Mouse (Mus musculus) left cerebral cortex, postnatal 4 days (tissue): ENCODE measurements at regions not wholly inside any gene's neighbourhood (a gene's known extent, or its start where the extent isn't known, plus 50 kb on each side); places are given as distances from the start of the nearest gene placed in this dataset.

Source experiments
- DNase-seq: peaks from one replicate; pipeline ENCODE4 v3.0.0-alpha.2; 2022
- intact Hi-C: fragments of 180-260 bp; cut with DNase I; formaldehyde crosslinking; loops from one replicate; pipeline ENCODE4 v1.15.1; 2025

- DNase-seq: no peak
- intact Hi-C loops: no loop called here
Measured at GRCm38 (mm10) chr10:25857954-25858616, 220.0 kb upstream of the Gm9767 start.

GRCm38 (mm10) chr10:25844348-25844747, 233.7 kb upstream of the Gm9767 start:
- no peak for DNase-seq
- intact Hi-C loops: no loop called here

- intact Hi-C loops: no loop called here
- no peak for DNase-seq
Measured at GRCm38 (mm10) chr10:25829275-25829674, 248.8 kb upstream of the Gm9767 start.

- intact Hi-C loops: no loop called here
- DNase-seq: no peak
Measured at GRCm38 (mm10) chr10:25804223-25804622, 268.2 kb upstream of the Smlr1 start.

GRCm38 (mm10) chr10:25801499-25801898, 265.4 kb upstream of the Smlr1 start:
- intact Hi-C loops: no loop called here
- DNase-seq: no peak

GRCm38 (mm10) chr10:25798881-25799280, 262.8 kb upstream of the Smlr1 start:
- intact Hi-C loops: no loop called here
- no peak for DNase-seq

- peak; percentile 14 for DNase-seq
- intact Hi-C loops: no loop called here
Measured at GRCm38 (mm10) chr10:25790363-25790821, 254.3 kb upstream of the Smlr1 start.

- intact Hi-C loops: no loop called here
- DNase-seq: no peak
Measured at GRCm38 (mm10) chr10:25788660-25789059, 252.6 kb upstream of the Smlr1 start.

GRCm38 (mm10) chr10:25788004-25788403, 251.9 kb upstream of the Smlr1 start:
- no peak for DNase-seq
- intact Hi-C loops: no loop called here

- intact Hi-C loops: no loop called here
Measured at GRCm38 (mm10) chr10:25783861-25784260, 247.8 kb upstream of the Smlr1 start.

GRCm38 (mm10) chr10:25779476-25779875, 243.4 kb upstream of the Smlr1 start:
- no peak for DNase-seq
- intact Hi-C loops: no loop called here

More at GRCm38 (mm10) chr10:25783861-25784260, 247.8 kb upstream of the Smlr1 start:
- DNase-seq: no peak

GRCm38 (mm10) chr10:25777717-25778116, 241.7 kb upstream of the Smlr1 start:
- intact Hi-C loops: no loop called here
- no peak for DNase-seq

GRCm38 (mm10) chr10:25776697-25777096, 240.6 kb upstream of the Smlr1 start:
- intact Hi-C loops: no loop called here
- DNase-seq: no peak

GRCm38 (mm10) chr10:25770051-25770450, 234.0 kb upstream of the Smlr1 start:
- no peak for DNase-seq

GRCm38 (mm10) chr10:25768456-25768855, 232.4 kb upstream of the Smlr1 start:
- DNase-seq: no peak
- intact Hi-C loops: no loop called here

More at GRCm38 (mm10) chr10:25770051-25770450, 234.0 kb upstream of the Smlr1 start:
- intact Hi-C loops: no loop called here

GRCm38 (mm10) chr10:25754300-25754699, 218.2 kb upstream of the Smlr1 start:
- intact Hi-C loops: no loop called here
- no peak for DNase-seq

- intact Hi-C loops: no loop called here
- DNase-seq: no peak
Measured at GRCm38 (mm10) chr10:25742678-25743077, 206.6 kb upstream of the Smlr1 start.

- intact Hi-C loops: no loop called here
- no peak for DNase-seq
Measured at GRCm38 (mm10) chr10:25740956-25741355, 204.9 kb upstream of the Smlr1 start.

GRCm38 (mm10) chr10:25730470-25730869, 194.4 kb upstream of the Smlr1 start:
- no peak for DNase-seq
- intact Hi-C loops: no loop called here

GRCm38 (mm10) chr10:25723966-25724365, 187.9 kb upstream of the Smlr1 start:
- DNase-seq: no peak
- intact Hi-C loops: no loop called here

- no peak for DNase-seq
- intact Hi-C loops: no loop called here
Measured at GRCm38 (mm10) chr10:25715747-25716146, 179.7 kb upstream of the Smlr1 start.

- intact Hi-C loops: no loop called here
- DNase-seq: no peak
Measured at GRCm38 (mm10) chr10:25714636-25715035, 178.6 kb upstream of the Smlr1 start.

GRCm38 (mm10) chr10:25714041-25714440, 178.0 kb upstream of the Smlr1 start:
- intact Hi-C loops: no loop called here
- DNase-seq: no peak
